Mouse (Mus musculus) layer of hippocampus, adult 8-10 months (tissue): ENCODE measurements around the gene Cd7. TPM values are rescaled to one million over a fixed set of nuclear protein-coding genes. Genes with fewer than 3 reads are reported as not detected.
"Not testable (repeated sequence)": the region's sequence is repeated elsewhere in the genome, so short reads cannot be mapped to it uniquely, and the experiment has no call there.

Experiments
- DNase-seq, 2 experiments: peaks; one replicate each; pipeline ENCODE4 v3.0.0; 2022; ENCODE audit warnings: low spot score in 2 of 2
- total RNA-seq, 4 experiments: library from RNA; stranded (reverse); gene quantifications; 2 replicates each; pipeline ENCODE4 v1.2.4; 2022

Cd7 gene
- not detected for total RNA-seq

DNA sequence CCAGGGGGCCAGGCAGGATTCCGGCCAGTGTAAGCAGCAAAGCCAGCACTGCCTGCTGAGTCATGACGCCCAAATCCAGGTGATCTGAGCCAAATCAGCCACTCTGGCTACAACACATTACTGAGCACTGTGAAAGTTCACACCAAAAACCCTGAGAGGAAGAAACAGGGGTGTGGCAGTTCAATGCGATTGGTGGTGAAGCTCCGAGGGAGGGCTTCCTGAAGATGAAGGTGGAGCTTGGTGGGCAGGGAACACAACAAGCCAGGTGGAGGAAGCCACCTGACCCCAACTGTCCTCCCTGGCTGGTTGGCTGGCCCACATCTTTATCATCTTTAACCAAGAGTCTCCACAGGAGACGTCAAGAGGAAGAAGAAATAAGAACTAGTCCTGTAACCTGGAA, at the start of gene Cd7:
Gene Cd7, minus strand, starts transcription at position 117 of the 400 bp plus-strand sequence.
- DNase-seq, result no peak

DNA sequence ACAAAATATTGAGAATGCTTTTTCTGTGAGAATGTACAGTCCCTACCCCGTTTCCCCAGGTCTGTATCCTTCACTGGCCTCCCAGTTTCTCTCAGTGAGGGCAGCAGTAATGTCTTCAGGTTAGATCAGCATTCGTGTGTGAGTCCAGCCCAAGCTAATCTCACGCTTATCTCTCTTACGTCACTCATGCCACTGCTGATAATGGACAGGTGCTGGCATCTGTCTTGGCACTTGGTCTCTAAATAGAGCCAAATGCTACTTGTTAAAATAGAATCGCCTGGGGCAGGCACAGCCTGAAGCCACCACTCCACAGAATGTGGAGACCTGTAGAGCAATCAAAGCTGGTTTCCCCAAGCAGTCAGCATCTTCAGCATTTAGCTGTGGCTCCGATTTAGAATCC, 49.8 kb upstream of the Cd7 start:
- no peak for DNase-seq

DNA sequence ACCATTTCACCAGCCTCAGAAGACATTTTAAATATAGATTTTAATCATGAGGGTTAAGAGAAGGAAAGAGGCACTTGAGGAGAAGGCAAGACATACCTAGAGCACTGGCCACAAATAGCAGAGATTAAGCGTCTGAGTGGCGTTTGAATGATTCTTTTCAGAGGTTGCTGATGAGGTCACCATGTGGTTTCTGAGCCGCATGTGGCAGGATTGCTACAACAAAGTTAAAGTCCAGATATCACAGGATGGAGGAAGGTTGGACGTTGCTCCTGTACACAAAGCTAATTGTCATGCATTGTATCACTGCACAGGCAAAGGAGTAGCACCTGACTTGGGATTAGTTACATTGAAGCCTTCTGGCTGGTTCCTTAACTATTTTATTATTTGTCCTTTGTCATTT, 47.1 kb upstream of the Cd7 start:
- DNase-seq, result no peak

DNA sequence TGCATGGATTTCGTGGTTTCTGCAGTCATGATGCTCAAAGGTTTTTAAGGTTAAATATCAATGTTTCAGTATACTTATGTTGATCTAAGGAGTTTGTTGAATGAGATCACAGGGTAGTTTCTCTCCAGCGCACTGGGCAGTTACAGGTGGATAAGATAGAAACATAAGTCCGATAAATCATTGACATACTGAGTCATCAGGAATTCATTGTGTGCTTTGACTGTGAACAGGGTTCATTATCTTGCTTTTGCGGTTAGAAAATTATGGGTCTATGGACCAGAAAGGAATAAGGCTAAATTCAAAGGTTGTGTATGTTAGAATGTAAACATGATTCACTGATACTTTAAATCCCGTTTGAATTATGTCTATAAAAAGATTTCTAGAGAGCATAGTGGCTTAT, 46.0 kb upstream of the Cd7 start:
- no peak for DNase-seq

DNA sequence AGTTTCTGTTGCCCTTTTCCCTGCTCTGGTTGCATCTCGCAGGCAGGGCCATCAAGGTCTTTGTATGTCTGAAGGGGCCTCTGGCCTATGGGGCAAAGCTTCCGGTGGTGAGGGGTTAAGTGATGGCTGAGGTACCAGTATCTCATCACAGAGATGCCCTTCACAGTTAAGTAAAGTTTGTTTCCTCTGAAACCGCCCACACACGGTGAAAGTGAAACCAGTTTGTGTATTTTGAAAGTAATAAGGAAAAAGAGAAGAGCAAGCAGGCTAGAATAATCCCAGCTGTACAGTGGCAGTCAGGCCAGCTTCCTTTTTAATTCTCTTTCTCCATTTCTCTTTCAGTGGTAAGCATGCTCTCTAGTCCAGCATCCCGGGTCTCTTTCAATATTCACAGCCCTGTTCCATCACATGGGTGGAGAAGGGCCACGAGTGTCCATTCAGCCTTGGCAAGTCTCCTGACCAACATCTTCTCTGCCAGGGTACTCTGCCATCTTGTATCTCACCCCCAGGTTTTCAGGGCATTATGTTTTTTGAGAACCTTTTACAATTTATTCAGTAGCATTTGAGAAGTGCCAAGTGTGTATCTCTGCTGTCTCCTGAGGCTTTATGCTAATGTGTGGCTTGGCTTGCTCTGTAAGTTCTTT, 43.8 kb upstream of the Cd7 start:
- DNase-seq, result no peak

DNA sequence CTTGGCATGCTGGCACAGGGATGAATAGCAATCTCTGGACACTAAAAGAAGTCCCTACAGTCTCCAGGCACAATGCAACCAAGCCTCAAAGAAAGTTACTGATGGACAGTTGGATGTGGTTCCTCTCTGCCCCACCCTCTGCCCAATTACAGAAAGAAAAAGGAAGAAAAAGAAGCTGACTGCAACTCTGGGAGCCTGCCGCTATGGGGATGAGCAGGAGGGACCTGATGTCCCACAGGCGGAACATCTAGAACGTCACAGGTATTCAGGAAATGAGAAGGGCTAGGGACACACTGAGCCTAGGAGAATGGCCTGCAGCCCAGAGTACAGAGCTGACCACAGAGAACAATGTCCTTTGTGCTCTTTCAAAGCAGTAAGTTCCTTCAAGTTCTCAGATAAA, 43.0 kb upstream of the Cd7 start:
- DNase-seq, result no peak

DNA sequence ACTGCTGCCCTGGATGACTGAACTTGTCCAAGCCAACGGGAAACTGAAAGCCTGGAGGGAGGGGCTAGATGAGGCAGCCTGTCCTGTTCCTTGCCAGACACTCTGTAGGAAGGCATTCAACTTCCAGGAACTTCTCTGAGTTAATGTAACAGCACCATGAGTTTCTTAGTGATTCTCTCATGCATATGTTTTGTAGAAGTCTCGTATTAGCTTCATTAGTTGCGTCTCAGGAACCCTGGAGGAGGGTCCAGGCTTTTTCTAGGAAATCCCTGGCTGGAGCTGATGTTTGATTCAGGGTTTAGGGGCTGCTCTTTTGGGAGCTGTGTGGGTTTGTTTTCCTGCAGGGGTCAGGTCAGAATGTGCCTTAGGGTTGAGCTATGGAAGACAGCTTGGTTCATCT, 41.9 kb upstream of the Cd7 start, which contains the start of gene Sectm1a:
Gene Sectm1a, minus strand, starts transcription at position 101 of the 400 bp plus-strand sequence.
- DNase-seq, result no peak

DNA sequence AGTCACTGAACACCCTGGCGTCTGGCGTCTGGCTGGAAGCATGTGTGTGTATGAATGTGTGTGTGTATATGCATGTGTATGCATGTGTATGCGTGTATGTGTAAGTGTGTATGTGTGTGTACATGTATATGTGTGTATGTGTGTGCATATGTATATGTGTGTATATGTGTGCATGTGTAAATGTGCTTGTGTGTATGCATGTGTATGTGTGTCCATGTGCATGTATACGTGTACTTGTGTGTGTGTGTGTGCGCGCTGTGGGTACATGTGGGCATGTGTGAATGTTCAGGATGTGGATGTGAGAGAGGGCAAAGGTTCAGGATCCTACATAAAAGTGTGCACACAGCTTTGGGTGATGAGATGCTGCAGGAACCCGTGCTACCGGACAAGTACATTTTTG, 41.1 kb upstream of the Cd7 start:
- DNase-seq, result no peak

DNA sequence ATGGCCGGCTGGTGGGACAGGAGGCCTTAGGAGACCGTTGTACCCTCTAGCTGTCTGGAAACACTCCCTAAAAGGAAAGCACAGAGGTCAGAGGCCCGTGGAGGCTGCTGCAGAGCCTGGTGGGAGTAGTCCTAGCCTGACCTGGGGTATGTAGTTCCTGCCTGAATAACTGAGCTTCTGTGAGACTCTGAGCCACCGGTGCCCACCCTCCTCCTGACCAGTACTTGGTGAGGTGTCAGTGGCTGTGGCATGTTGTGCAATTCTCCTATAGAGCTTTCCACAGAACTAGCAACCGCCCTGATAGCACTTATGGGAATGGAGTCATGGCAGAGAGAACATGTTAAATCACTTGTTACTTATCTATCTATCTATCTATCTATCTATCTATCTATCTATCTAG, 36.4 kb upstream of the Cd7 start:
- DNase-seq, result no peak

DNA sequence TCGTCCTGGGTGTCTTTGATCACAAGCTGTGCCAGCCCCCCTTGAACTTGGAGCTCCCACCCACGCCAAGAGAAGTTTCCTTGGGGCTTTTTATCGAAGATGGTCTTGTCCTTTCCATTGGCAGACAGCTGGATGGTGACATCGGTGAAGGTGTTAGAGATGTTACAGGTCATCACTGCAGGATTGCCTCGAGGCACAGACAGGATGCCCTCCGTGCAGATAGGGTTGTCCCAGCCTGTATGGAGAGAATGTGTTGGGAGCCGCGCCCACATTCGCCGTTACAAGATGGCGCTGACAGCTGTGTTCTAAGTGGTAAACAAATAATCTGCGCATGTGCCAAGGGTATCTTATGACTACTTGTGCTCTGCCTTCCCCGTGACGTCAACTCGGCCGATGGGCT, 30.4 kb upstream of the Cd7 start:
- DNase-seq, result not testable (repeated sequence)

DNA sequence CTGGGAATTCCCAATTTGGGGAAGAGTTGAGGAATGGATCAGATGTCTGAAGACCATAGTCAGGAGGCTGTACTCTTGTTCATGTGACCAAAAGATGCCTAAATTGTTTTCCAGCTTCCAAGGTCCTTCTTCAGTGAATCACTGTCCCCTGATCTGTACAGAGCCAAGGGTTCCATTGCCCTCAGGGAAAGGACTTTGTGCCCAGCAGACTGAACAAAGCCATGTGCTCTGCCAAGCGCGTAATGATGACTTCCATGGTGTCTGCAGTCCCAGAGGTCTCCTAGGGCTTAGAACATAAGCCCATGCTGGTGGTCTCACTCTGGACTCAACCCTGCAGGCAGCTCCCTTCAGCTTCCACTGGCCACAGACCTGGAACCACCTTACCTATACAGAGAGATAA, 28.7 kb upstream of the Cd7 start:
- DNase-seq, result no peak

DNA sequence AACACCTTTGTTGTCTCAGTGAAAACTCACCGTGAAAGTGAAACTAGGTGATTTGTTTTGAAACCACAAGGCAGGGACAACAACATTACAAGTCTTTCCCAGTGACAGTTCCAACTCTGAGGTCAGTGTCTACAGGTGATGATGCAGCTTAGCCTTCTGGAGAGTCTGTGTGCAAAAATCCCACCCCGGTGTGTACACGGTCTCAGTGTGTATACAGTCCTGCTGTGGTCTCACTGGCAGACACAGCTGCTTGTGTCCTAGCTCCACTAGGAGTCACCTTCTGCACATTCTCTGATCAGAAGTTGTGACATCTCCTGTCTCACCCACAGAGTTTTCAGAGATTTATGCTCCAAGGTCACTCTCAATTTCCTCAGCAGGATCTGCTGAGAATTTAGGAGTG, 25.0 kb upstream of the Cd7 start:
- DNase-seq, result no peak

DNA sequence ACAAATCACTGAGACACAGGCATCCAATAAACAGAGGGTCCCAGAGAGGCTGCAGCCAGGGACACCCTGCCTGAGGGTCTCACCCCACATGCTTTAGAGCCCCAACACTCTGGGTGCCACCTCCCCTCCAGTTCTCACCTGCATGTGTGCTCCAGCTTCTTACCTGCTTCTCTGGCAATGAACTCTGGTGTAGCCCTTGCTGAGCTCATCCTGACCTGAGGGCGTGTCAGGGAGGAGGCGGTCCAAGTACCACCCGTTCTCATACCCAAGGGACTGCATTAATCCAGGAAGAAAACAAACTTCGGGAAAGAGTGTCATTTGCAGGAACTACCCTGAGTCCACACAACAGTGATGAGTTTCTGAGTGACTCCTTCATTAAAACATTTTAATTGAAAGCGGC, 24.2 kb upstream of the Cd7 start, which contains the start of gene Sectm1b:
Gene Sectm1b, minus strand, starts transcription at position 191 of the 400 bp plus-strand sequence.
- DNase-seq, result no peak

DNA sequence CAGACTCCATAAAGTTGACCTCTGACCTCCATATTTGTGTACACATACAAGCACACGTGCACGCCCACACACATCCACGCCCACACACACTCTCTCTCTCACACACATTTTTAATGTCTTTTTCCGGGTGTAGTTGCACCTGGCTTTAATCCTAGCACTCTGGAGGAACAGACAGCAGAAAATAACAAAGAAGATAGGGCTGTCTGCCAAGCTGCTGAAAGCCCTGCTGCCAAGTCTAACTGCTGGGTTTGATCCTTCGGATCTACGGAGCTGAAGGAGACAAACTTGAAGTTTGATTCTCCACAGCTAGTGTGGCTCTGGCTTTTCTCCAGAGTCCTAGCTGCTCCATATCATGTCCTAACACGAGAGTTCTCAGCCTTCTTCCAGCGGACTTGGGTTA, 22.4 kb upstream of the Cd7 start:
- no peak for DNase-seq

DNA sequence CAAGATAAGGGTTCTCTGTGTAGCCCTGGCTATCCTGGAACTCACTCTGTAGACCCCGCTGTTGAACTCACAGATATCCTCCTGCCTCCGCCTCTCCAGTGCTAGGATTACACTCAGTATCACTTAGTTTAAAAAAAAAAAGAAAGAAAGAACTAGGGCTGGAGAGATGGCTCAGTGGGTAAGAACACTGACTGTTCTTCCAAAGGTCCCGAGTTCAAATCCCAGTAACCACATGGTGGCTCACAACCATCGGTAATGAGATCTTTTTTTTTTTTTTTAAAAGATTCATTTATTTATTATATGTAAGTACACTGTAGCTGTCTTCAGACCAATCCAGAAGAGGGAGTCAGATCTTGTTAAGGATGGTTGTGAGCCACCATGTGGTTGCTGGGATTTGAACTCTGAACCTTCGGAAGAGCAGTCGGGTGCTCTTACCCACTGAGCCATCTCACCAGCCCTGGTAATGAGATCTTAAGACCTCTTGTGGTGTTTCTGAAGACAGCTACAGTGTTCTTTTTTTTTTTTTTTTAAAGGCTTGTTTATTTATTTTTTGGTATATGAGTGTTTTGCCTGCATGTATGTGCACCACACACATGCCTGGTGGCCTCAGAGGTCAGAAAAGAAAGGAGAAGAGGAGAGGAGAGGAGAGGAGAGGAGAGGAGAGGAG, 21.3 kb upstream of the Cd7 start:
- not testable (repeated sequence) for DNase-seq

DNA sequence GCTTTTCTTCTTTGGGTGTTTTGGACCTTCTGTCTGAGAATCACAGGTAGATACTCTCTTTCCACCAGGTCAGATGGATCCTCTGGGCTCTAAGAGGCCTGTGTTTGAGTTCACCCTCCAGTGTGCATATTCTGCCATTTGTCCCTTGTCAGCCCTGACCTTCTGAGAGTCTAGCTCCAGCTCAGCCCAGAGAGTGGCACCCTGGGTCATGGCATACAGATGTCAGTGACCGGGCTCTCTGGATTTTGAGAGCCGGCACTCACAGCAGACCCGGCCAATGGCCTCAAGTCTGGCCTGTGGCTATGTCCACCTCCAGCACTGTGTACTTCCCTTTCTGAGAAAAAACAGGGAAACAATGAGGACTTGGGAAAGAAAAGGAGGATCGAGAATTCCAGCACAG, 20.3 kb upstream of the Cd7 start:
- no peak for DNase-seq

DNA sequence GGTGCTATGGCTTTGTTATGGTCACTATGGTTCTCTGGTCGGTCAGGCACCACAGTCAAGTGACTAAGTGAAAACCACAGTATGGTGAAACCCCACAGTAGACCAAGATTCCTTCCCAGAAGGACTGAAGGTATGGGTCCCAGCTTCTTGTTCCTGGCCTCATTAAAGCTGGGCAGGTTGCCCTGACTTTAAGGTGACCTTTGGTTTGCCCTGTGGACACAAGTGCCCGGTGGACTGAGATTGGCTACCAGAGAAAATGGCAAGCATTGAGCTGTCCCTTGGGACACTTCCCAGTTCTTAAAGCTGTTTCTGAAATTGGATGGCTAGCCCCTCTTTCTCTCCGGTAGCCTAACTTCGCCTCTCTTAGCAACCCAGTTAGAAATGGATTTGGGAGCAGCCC, 19.7 kb upstream of the Cd7 start:
- no peak for DNase-seq

DNA sequence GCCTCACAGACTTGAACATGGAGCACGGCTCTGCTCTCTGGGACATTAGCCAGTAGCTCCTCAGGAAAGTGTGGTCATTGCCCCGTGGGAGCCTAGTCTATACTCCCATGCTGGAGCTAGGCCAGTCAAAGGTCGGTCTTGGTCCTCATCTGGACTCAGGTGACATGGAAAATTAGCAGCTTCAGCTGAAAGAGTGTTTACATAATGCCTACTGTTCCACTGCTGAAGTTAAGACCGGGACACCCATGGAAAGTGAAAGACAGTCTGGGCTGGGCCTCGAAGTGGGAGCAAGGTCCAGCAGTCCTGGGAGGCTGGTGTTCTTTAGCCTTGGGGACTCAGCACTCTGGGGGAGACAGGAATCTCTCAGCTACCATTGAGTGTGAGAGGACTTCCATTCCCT, 18.9 kb upstream of the Cd7 start:
- no peak for DNase-seq

DNA sequence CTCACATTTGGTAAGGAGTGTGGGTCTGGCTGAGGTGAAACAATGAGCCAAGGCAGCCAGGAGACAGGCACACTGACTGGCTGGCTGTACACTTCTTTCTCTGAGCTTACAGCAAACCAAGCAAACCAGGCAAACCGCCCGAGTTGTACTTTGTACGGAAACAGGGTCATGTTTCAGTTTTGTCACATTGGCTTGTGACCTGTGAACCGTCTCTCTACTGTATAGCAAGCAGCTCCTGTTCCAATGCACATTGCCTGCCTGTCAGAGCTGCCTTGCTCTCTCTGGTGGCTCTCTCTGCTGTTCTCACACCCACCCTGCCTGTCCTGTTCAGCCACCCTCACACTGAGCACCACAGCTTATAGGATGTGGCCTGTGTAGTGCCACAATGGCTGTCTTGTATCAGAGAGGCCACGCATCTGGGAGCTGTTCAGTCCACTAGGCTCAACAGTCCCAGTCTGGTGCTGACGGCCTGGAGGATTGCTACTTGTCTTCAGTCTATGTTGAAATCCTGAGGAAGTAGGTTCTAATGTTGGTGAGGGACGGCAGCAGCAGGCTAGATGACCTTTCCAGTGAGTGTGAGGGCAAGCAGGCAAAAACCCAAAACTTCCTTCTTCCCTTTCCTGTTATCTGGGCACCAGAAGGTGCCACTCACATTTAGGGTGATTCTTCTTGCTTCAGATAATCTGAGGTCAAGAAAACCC, 17.5 kb upstream of the Cd7 start:
- DNase-seq, result no peak

DNA sequence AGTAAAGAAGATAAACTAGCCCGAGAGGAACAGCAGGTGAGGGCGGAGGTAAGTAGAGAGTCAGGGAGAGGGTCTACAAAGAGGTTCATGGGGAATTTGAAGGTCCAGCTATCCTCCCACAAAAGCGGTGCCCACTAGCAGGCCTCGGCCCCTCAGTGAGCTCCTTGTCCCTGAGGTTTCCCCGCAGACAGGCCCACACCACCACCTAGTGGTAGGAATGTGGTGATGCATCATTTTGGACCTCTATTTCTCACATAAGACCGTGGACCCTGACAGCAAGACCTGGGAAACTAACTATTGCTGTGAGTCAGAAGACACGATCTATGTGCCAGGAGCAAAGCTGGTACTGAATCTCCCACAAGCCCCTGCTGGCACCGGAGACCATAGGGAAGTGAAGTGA, 14.3 kb upstream of the Cd7 start:
- DNase-seq, result peak; percentile 52 to 76

DNA sequence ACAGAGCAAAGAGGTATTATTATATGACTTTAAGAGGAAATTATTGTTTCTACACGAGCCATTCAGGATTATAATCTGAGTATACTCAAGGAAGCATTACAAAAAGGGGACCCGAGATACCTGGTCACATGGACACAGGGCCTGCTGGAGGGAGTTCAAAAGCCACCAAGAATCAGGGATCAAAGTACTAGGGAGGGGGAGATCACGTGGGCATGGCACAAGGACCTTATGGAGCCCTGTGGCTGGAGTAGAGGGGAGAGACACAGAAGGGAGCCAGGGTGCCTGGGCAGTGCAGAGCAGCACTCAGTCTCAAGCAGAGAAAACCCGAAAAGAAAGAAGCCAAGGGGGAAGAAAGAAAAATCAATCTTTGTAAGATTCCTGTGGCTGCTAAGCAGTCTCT, 13.2 kb upstream of the Cd7 start:
- no peak for DNase-seq

DNA sequence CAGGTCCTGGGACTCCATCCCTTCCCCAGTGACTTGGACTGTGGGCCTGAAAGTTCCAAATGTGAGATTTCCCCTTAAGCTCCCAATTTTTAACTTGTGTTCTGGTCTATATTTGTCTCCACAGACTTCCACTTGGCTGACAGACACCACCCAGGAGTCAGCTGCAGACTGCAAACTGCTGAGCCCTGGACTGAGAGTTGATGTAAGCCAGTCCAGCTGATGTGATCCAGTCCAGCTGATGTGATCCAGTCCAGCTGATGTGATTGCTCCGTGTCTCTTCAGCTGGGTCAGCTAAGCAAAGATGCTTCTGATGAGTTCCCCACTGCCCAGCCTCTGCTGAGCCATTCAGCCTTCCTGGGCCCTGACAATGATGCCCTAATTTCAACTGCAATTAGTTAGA, 12.6 kb upstream of the Cd7 start:
- DNase-seq, result no peak

DNA sequence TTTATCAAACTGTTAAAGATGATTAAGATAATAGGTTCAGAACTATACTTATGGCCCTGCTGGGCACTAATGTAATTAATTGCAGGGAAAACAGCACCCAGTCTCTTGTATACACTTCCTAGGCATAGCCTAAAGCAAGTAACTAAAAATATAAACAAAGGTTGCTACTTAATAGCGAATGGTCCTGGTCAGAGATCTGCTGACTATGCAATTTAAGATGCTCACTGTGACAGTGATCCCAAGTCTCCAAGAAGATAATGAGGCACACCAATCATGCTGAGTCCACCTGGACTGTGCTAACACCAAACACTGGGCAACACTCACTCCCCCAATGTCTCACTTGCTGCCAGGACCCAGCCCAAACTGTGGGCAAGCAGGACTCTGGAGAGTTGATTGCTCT, 10.6 kb upstream of the Cd7 start:
- DNase-seq, result no peak
